In genomic region chr12:111095086-111095485, GRCm38 (mm10) we compare ENCODE assay signal across 21 mouse cellular contexts. TPM values are rescaled to one million over a fixed set of nuclear protein-coding genes. Genes with fewer than 3 reads are reported as not detected.
DNase-seq lines count a peak whose midpoint lies in the region; ATAC-seq and TF ChIP-seq lines count a peak whose summit lies in the region.
"Had no signal": no experiment of that assay in that cellular context is flagged by ENCODE, and none has a peak within 500 bp of the region (broad histone marks: within the 10 kb centered on the region; RNA-seq: fewer than 3 reads in every experiment).

No protein-coding gene starts in this region.

- TF ChIP-seq CTCF in kidney, postnatal 0 days (IDR thresholded peaks at IDR 0.05; ENCODE audit: low read depth), result no peak

- WGBS in kidney, postnatal 0 days, result 91% methylated on average over 6 of the region's 6 CpGs
- WGBS in kidney, embryonic 16.5 days, result 89% methylated on average over 6 of the region's 6 CpGs

- H3K9me3 ChIP-seq in kidney, postnatal 0 days (replicated peaks; ENCODE audit: low read length), result no peaks in the 10 kb centered on the region
- H3K9me3 ChIP-seq in kidney, embryonic 16.5 days (ENCODE audit: low read length), result no peaks in the 10 kb centered on the region
- H3K9me3 ChIP-seq: embryonic facial prominence, embryonic 13.5 days; embryonic facial prominence, embryonic 15.5 days; forebrain, embryonic 10.5 days; forebrain, embryonic 12.5 days had no signal

- no peak for ATAC-seq in kidney, postnatal 0 days (replicated peaks; ENCODE audit: low FRiP score, low read depth)
- no peak for ATAC-seq in kidney, embryonic 16.5 days (ENCODE audit: low FRiP score, low TSS enrichment)
- ATAC-seq: forebrain, embryonic 14.5 days; forebrain, embryonic 16.5 days had no signal

- H3K36me3 ChIP-seq in kidney, postnatal 0 days (ENCODE audit: insufficient read depth, low read length), result peaks cover 4% of the 10 kb centered on the region; the same call in 1 of the 2 replicates
- 0 out of 2 replicates have a peak, but pooled peaks cover 3% of the 10 kb centered on the region for H3K36me3 ChIP-seq in kidney, embryonic 16.5 days (ENCODE audit: insufficient read depth, low read length)

- no peak overlapping the region for H3K4me2 ChIP-seq in kidney, postnatal 0 days (ENCODE audit: low read length)
- no peak overlapping the region for H3K4me2 ChIP-seq in kidney, embryonic 16.5 days (replicated peaks; ENCODE audit: low read depth, low read length)
- H3K4me2 ChIP-seq: embryonic facial prominence, embryonic 13.5 days; embryonic facial prominence, embryonic 15.5 days; forebrain, embryonic 12.5 days had no signal

- H3K27ac ChIP-seq in kidney, postnatal 0 days, result 0 out of 2 replicates have a peak overlapping the region, but pooled peaks have one; percentile 71
- no peak overlapping the region for H3K27ac ChIP-seq in kidney, embryonic 16.5 days (ENCODE audit: low read length)
- H3K27ac ChIP-seq: embryonic facial prominence, embryonic 13.5 days; forebrain, embryonic 10.5 days; forebrain, embryonic 12.5 days had no signal

- no peaks in the 10 kb centered on the region for H3K27me3 ChIP-seq in kidney, postnatal 0 days (ENCODE audit: insufficient read depth, low read length)
- no peaks in the 10 kb centered on the region for H3K27me3 ChIP-seq in kidney, embryonic 16.5 days (ENCODE audit: insufficient read depth, low read length)
- H3K27me3 ChIP-seq: embryonic facial prominence, embryonic 13.5 days; embryonic facial prominence, embryonic 15.5 days; forebrain, embryonic 12.5 days had no signal

- DNase-seq in kidney, adult 18-20 months, result peak; percentile 27
- no peak for DNase-seq in kidney, postnatal 14 days
- no peak for DNase-seq in kidney, postnatal 0 days (ENCODE audit: low spot score)
- DNase-seq: adrenal gland, adult 2 months; adrenal gland, postnatal 10 days; adrenal gland, postnatal 25 days; cerebellum, adult 11 months; cerebellum, adult 18-20 months; cerebellum, adult 8-10 months; cerebellum, adult 9-11 months; cerebellum, postnatal 14 days; cerebellum, postnatal 36 days; embryo, embryonic 11 days had no signal

- no peak overlapping the region for H3K9ac ChIP-seq in kidney, postnatal 0 days (ENCODE audit: low read depth, low read length)
- H3K9ac ChIP-seq in kidney, embryonic 16.5 days (replicated peaks; ENCODE audit: low read length), result no peak overlapping the region
- H3K9ac ChIP-seq: embryonic facial prominence, embryonic 13.5 days; embryonic facial prominence, embryonic 15.5 days; forebrain, embryonic 12.5 days had no signal

- H3K4me1 ChIP-seq in kidney, postnatal 0 days (replicated peaks; ENCODE audit: insufficient read depth, low read length), result no peaks in the 10 kb centered on the region
- no peaks in the 10 kb centered on the region for H3K4me1 ChIP-seq in kidney, embryonic 16.5 days (ENCODE audit: insufficient read depth, low read length)

- no peak overlapping the region for H3K4me3 ChIP-seq in kidney, postnatal 0 days (replicated peaks; ENCODE audit: low read depth, low read length)
- H3K4me3 ChIP-seq in kidney, embryonic 16.5 days (ENCODE audit: low read length), result no peak overlapping the region
- H3K4me3 ChIP-seq: embryonic facial prominence, embryonic 13.5 days; embryonic facial prominence, embryonic 15.5 days; erythroblast, embryonic 14.5 days; forebrain, embryonic 10.5 days; forebrain, embryonic 12.5 days had no signal

RNA-seq across cellular contexts. Expression of gene Rcor1, which starts 55.9 kb away (rescaled TPM):
- 9.9 and 10.1 TPM in 2 replicates for polyA plus RNA-seq in kidney, postnatal 0 days (2015; fragmentation: Nextera tagmentation; extraction: Ambion mirVana)
- polyA plus RNA-seq in kidney, embryonic 16.5 days (2015; fragmentation: Nextera tagmentation; extraction: Ambion mirVana), result 9.7 and 9.8 TPM in 2 replicates
